Mouse (Mus musculus): ENCODE results near the gene Plce1.
A peak's percentile ranks its signal among the peaks of the same experiment; 100 is the strongest.
"Not testable (repeated sequence)": the region's sequence is repeated elsewhere in the genome, so short reads cannot be mapped to it uniquely, and the experiment has no call there.

Plce1 gene

GRCm38 (mm10) chr19:38488103-38488912 is 7.4 kb downstream of the Plce1 start:
- peak; percentile 38 for DNase-seq (ENCODE audit: low spot score)

GRCm38 (mm10) chr19:38498233-38498632 is 17.3 kb downstream of the Plce1 start:
- DNase-seq (ENCODE audit: low spot score), result no peak

GRCm38 (mm10) chr19:38504597-38504996 is 23.7 kb downstream of the Plce1 start:
- DNase-seq (ENCODE audit: low spot score), result peak; percentile 56

- no peak for DNase-seq (ENCODE audit: low spot score)
Observed at GRCm38 (mm10) chr19:38506131-38506530, 25.2 kb downstream of the Plce1 start.

GRCm38 (mm10) chr19:38507251-38507965 is 26.5 kb downstream of the Plce1 start:
- no peak for DNase-seq (ENCODE audit: low spot score)

GRCm38 (mm10) chr19:38507966-38508625 is 27.2 kb downstream of the Plce1 start:
- no peak for DNase-seq (ENCODE audit: low spot score)

GRCm38 (mm10) chr19:38514417-38515184 is 33.7 kb downstream of the Plce1 start:
- no peak for DNase-seq (ENCODE audit: low spot score)

- DNase-seq (ENCODE audit: low spot score), result no peak
Observed at GRCm38 (mm10) chr19:38526855-38527254, 45.9 kb downstream of the Plce1 start.

GRCm38 (mm10) chr19:38527475-38527874 is 46.6 kb downstream of the Plce1 start:
- no peak for DNase-seq (ENCODE audit: low spot score)

GRCm38 (mm10) chr19:38533230-38533629 is 52.3 kb downstream of the Plce1 start:
- no peak for DNase-seq (ENCODE audit: low spot score)

GRCm38 (mm10) chr19:38539338-38539737 is 58.4 kb downstream of the Plce1 start:
- DNase-seq (ENCODE audit: low spot score), result no peak

GRCm38 (mm10) chr19:38540549-38540948 is 59.6 kb downstream of the Plce1 start:
- no peak for DNase-seq (ENCODE audit: low spot score)

GRCm38 (mm10) chr19:38549487-38550058 is 68.7 kb downstream of the Plce1 start:
- DNase-seq (ENCODE audit: low spot score), result no peak

- DNase-seq (ENCODE audit: low spot score), result no peak
Observed at GRCm38 (mm10) chr19:38553551-38553950, 72.6 kb downstream of the Plce1 start.

- DNase-seq (ENCODE audit: low spot score), result no peak
Observed at GRCm38 (mm10) chr19:38555399-38555798, 74.5 kb downstream of the Plce1 start.

- peak; percentile 60 for DNase-seq (ENCODE audit: low spot score)
Observed at GRCm38 (mm10) chr19:38558816-38559215, 77.9 kb downstream of the Plce1 start.

GRCm38 (mm10) chr19:38561887-38562286 is 81.0 kb downstream of the Plce1 start:
- not testable (repeated sequence) for DNase-seq (ENCODE audit: low spot score)

GRCm38 (mm10) chr19:38566156-38566555 is 85.2 kb downstream of the Plce1 start:
- DNase-seq (ENCODE audit: low spot score), result no peak

GRCm38 (mm10) chr19:38566752-38567151 is 85.8 kb downstream of the Plce1 start:
- no peak for DNase-seq (ENCODE audit: low spot score)

- no peak for DNase-seq (ENCODE audit: low spot score)
Observed at GRCm38 (mm10) chr19:38567331-38567730, 86.4 kb downstream of the Plce1 start.

GRCm38 (mm10) chr19:38578554-38579146 is 97.7 kb downstream of the Plce1 start:
- no peak for DNase-seq (ENCODE audit: low spot score)

Data from testis, postnatal 10 days (tissue).